Mouse (Mus musculus) stomach, postnatal 0 days (tissue): ENCODE data around the gene Ninl.

Source experiments
- CTCF ChIP-seq: IDR thresholded peaks from 2 replicates; pipeline ENCODE4 v1.5.1; 2016; ENCODE audit warnings: antibody characterized with exemption, low read depth, mild to moderate bottlenecking, moderate library complexity
- EP300 ChIP-seq: optimal IDR thresholded peaks from 2 replicates; pipeline ENCODE3; 2016; ENCODE audit warnings: antibody characterized with exemption

GRCm38 (mm10) chr2:150933482-150933881 is 105.7 kb downstream of the Ninl start:
- TF ChIP-seq CTCF (no peak), EP300 (no peak)
